Mouse (Mus musculus) hindbrain, embryonic 13.5 days (tissue): ENCODE measurements at regions not wholly inside any gene's neighbourhood (a gene's known extent, or its start where the extent isn't known, plus 50 kb on each side); places are given as distances from the start of the nearest gene placed in this dataset.

Source experiments
- ATAC-seq: fragments of 200-750 bp; cut with Nextera tagmentation; 2 replicates; pipeline ENCODE4 v1.8.0; 2017; ENCODE audit warnings: moderate TSS enrichment; ENCODE audit not compliant: low FRiP score
- H3K27ac ChIP-seq: fragments of 300-500 bp; sonication (generic); 2 replicates; pipeline ENCODE4 v1.5.1; 2015; ENCODE audit warnings: inconsistent platforms, mild to moderate bottlenecking, moderate library complexity
- H3K27me3 ChIP-seq: fragments of 300-500 bp; sonication (generic); 2 replicates; pipeline ENCODE4 v1.6.1; 2015; ENCODE audit warnings: mild to moderate bottlenecking, inconsistent platforms
- H3K36me3 ChIP-seq: fragments of 300-500 bp; sonication (generic); 2 replicates; pipeline ENCODE4 v1.6.1; 2015; ENCODE audit warnings: mild to moderate bottlenecking, inconsistent platforms
- H3K4me1 ChIP-seq: fragments of 300-500 bp; sonication (generic); replicated peaks from 2 replicates; pipeline ENCODE4 v1.6.1; 2015; ENCODE audit warnings: inconsistent platforms
- H3K4me2 ChIP-seq: fragments of 300-500 bp; sonication (generic); 2 replicates; pipeline ENCODE4 v1.6.1; 2015; ENCODE audit warnings: inconsistent platforms, mild to moderate bottlenecking, moderate library complexity
- H3K4me3 ChIP-seq: fragments of 300-500 bp; sonication (generic); 2 replicates; pipeline ENCODE4 v1.5.1; 2015; ENCODE audit warnings: mild to moderate bottlenecking, inconsistent platforms
- H3K9ac ChIP-seq: fragments of 300-500 bp; sonication (generic); 2 replicates; pipeline ENCODE4 v1.6.1; 2015; ENCODE audit warnings: mild to moderate bottlenecking, inconsistent platforms
- H3K9me3 ChIP-seq: fragments of 300-500 bp; sonication (generic); 2 replicates; pipeline ENCODE4 v1.6.1; 2016; ENCODE audit warnings: inconsistent platforms
- WGBS: fragments of 180-500 bp; shearing (Covaris S2); methylation state at CpG from one replicate; pipeline ENCODE4 v1.1.7; 2015; 5-methylcytosine and 5-hydroxymethylcytosine counted together

- Histone ChIP-seq H3K9ac (no peak overlapping the region), H3K27ac (no peak overlapping the region), H3K4me3 (no peak overlapping the region), H3K27me3 (no peaks in the 10 kb centered on the region), H3K4me2 (no peak overlapping the region), H3K4me1 (peaks cover 6% of the 10 kb centered on the region), H3K36me3 (no peaks in the 10 kb centered on the region), H3K9me3 (no peaks in the 10 kb centered on the region)
- no peak for ATAC-seq
- 79% methylated on average over 9 of the region's 9 CpGs for WGBS
Measured at GRCm38 (mm10) chr17:83918413-83919139, 70.8 kb upstream of the Haao start.

GRCm38 (mm10) chr17:83917781-83918180, 70.0 kb upstream of the Haao start:
- H3K4me1 ChIP-seq = peaks cover 6% of the 10 kb centered on the region
- 88% methylated on average over 4 of the region's 4 CpGs for WGBS
- H3K4me3 ChIP-seq = no peak overlapping the region
- no peaks in the 10 kb centered on the region for H3K36me3 ChIP-seq
- H3K27me3 ChIP-seq = no peaks in the 10 kb centered on the region
- H3K9ac ChIP-seq = no peak overlapping the region
- H3K4me2 ChIP-seq = no peak overlapping the region
- ATAC-seq = no peak
- H3K27ac ChIP-seq = no peak overlapping the region
- H3K9me3 ChIP-seq = no peaks in the 10 kb centered on the region

DNA sequence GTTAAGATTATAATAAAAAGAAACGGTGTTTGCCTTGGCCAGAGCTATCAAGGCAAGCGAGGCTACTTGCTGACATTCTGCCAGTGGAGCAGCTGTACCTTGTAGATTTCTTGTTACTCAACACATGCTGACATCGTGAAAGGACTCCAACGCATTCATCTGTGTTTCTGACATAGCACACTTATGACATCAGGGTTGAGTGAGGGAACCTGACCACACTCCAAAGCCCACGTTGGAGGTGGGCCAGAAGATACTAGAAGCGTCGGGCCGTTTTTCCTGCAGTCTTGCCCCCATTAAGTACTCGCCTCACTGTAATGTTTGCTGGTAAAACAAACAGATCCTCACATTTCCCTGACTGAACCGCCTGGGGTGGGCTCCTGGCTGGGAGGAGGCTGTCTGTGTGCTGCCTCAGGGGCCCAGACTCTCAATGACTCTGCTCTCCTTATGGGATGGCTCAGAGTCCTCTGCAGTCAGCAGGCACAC, 69.0 kb upstream of the Haao start:
- H3K9ac ChIP-seq = no peak overlapping the region
- 0 out of 2 replicates have a peak overlapping the region, but pooled peaks have one; percentile 13 for H3K27ac ChIP-seq
- H3K4me3 ChIP-seq = no peak overlapping the region
- H3K4me2 ChIP-seq = no peak overlapping the region
- no peaks in the 10 kb centered on the region for H3K36me3 ChIP-seq
- 72% methylated on average over 10 of the region's 10 CpGs for WGBS
- peaks cover 6% of the 10 kb centered on the region for H3K4me1 ChIP-seq
- no peaks in the 10 kb centered on the region for H3K9me3 ChIP-seq
- no peaks in the 10 kb centered on the region for H3K27me3 ChIP-seq
- no peak for ATAC-seq

- Histone ChIP-seq H3K4me2 (no peak overlapping the region), H3K36me3 (no peaks in the 10 kb centered on the region), H3K9ac (no peak overlapping the region), H3K27ac (no peak overlapping the region), H3K4me1 (peaks cover 6% of the 10 kb centered on the region), H3K4me3 (no peak overlapping the region), H3K9me3 (no peaks in the 10 kb centered on the region), H3K27me3 (no peaks in the 10 kb centered on the region)
- ATAC-seq = no peak
Measured at GRCm38 (mm10) chr17:83915034-83915433, 67.3 kb upstream of the Haao start.

GRCm38 (mm10) chr17:83914603-83915002, 66.8 kb upstream of the Haao start:
- WGBS = 75% methylated on average over 1 of the region's 1 CpGs
- Histone ChIP-seq H3K9me3 (no peaks in the 10 kb centered on the region), H3K4me1 (peaks cover 6% of the 10 kb centered on the region), H3K27ac (no peak overlapping the region), H3K4me3 (no peak overlapping the region), H3K4me2 (no peak overlapping the region), H3K27me3 (no peaks in the 10 kb centered on the region), H3K36me3 (no peaks in the 10 kb centered on the region), H3K9ac (no peak overlapping the region)
- no peak for ATAC-seq

DNA sequence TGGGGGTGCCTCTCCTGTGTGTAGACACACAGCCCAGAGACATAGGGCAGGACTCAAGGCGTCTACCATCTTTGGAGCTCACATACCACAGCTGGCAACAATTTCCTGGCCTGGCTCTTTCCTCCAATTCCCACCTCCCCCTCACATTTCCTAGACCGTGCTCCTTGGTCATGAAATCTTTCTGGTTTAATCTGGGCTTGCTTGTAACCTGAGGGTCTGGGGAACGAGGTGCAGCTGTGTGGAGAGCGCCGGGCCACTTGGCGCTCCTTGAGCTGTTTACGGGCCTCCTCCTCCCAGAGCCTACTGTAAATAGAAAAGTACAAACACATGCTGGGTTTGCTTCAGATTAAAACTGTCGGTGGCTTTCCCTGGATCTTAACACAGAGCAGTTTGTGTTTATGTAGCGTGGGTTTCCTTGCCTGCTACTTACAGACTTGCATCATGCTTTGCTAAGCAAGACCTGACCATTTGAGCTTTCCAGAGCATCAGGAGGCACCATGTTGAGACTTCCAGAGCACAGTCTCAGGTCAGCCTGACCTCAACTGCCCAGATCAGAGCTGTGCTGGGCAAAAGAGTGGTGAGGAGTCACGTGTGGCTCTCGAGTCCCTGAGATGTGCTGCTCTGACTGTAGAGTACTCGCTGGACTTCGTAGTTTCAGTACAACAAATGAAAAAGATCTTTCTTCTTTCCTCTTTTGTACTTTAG, 66.1 kb upstream of the Haao start:
- Histone ChIP-seq H3K27me3 (no peaks in the 10 kb centered on the region), H3K4me3 (no peak overlapping the region), H3K4me1 (peaks cover 6% of the 10 kb centered on the region), H3K36me3 (no peaks in the 10 kb centered on the region), H3K27ac (no peak overlapping the region), H3K9ac (no peak overlapping the region), H3K9me3 (no peaks in the 10 kb centered on the region), H3K4me2 (no peak overlapping the region)
- ATAC-seq = no peak
- WGBS = 80% methylated on average over 13 of the region's 13 CpGs

GRCm38 (mm10) chr17:83912421-83912820, 64.7 kb upstream of the Haao start:
- H3K27ac ChIP-seq = no peak overlapping the region
- H3K36me3 ChIP-seq = no peaks in the 10 kb centered on the region
- peaks cover 6% of the 10 kb centered on the region for H3K4me1 ChIP-seq
- no peak overlapping the region for H3K9ac ChIP-seq
- no peak overlapping the region for H3K4me2 ChIP-seq
- no peak overlapping the region for H3K4me3 ChIP-seq
- no peaks in the 10 kb centered on the region for H3K9me3 ChIP-seq
- ATAC-seq = no peak
- 90% methylated on average over 6 of the region's 6 CpGs for WGBS
- H3K27me3 ChIP-seq = no peaks in the 10 kb centered on the region

GRCm38 (mm10) chr17:83908811-83909210, 61.0 kb upstream of the Haao start:
- ATAC-seq = no peak
- Histone ChIP-seq H3K27me3 (no peaks in the 10 kb centered on the region), H3K9ac (no peak overlapping the region), H3K9me3 (no peaks in the 10 kb centered on the region), H3K36me3 (no peaks in the 10 kb centered on the region), H3K4me3 (no peak overlapping the region), H3K4me1 (no peaks in the 10 kb centered on the region), H3K4me2 (no peak overlapping the region), H3K27ac (no peak overlapping the region)
- WGBS = 95% methylated on average over 6 of the region's 6 CpGs

GRCm38 (mm10) chr17:83907538-83907937, 59.8 kb upstream of the Haao start:
- WGBS = 98% methylated on average over 3 of the region's 3 CpGs
- H3K27me3 ChIP-seq = no peaks in the 10 kb centered on the region
- ATAC-seq = no peak
- no peaks in the 10 kb centered on the region for H3K36me3 ChIP-seq
- no peak overlapping the region for H3K4me3 ChIP-seq
- no peaks in the 10 kb centered on the region for H3K9me3 ChIP-seq
- H3K4me2 ChIP-seq = no peak overlapping the region
- no peak overlapping the region for H3K27ac ChIP-seq
- H3K9ac ChIP-seq = no peak overlapping the region
- H3K4me1 ChIP-seq = no peaks in the 10 kb centered on the region

DNA sequence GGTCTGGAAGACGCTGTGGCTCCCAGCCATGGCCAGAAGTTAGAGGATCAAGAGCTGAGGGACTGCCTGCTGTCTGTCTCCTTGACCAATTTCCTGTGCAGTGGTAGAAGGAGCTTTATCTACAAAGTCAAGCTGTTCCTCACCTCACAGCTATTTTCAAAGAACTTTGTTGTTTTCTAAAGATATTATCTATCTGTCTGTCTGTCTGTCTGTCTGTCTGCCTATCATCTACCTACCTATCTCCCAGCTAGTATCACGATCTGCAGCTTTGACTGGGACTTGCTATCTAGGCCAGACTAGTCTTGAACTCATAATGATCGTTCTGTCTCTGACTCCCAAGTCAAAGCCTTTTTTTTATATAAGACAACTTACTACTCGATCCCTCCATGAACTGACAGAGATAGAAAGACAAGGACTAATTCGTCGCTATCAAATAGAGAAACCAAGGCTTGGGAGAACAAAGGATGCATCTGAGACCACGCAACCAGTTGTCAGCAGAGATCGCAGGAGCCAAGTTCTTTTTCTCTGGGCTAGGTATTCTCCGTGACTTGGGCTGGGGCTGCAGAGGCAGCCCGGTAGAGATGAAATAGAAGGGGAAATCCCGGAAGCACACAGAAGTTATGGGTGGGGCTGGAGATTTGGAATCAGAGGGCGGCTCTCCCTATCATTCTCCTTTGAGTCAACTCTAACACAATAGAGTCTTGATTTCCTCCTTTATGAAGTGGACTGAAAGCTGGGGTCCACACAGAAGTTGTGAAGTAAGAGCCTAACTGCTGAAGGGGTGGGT, 59.2 kb upstream of the Haao start:
- 87% methylated on average over 12 of the region's 12 CpGs for WGBS
- no peak overlapping the region for H3K4me3 ChIP-seq
- H3K36me3 ChIP-seq = no peaks in the 10 kb centered on the region
- H3K9me3 ChIP-seq = no peaks in the 10 kb centered on the region
- no peak overlapping the region for H3K9ac ChIP-seq
- H3K27me3 ChIP-seq = no peaks in the 10 kb centered on the region
- H3K4me2 ChIP-seq = no peak overlapping the region
- no peak overlapping the region for H3K27ac ChIP-seq
- H3K4me1 ChIP-seq = peaks cover 4% of the 10 kb centered on the region
- ATAC-seq = no peak

GRCm38 (mm10) chr17:83903467-83903866, 55.7 kb upstream of the Haao start:
- Histone ChIP-seq H3K9ac (no peak overlapping the region), H3K36me3 (no peaks in the 10 kb centered on the region), H3K4me1 (peaks cover 7% of the 10 kb centered on the region), H3K27me3 (no peaks in the 10 kb centered on the region), H3K27ac (no peak overlapping the region), H3K4me3 (no peak overlapping the region), H3K9me3 (no peaks in the 10 kb centered on the region), H3K4me2 (no peak overlapping the region)
- 0 out of 2 replicates have a peak, but pooled peaks have one; percentile 17 for ATAC-seq
- 5% methylated on average over 7 of the region's 7 CpGs for WGBS

DNA sequence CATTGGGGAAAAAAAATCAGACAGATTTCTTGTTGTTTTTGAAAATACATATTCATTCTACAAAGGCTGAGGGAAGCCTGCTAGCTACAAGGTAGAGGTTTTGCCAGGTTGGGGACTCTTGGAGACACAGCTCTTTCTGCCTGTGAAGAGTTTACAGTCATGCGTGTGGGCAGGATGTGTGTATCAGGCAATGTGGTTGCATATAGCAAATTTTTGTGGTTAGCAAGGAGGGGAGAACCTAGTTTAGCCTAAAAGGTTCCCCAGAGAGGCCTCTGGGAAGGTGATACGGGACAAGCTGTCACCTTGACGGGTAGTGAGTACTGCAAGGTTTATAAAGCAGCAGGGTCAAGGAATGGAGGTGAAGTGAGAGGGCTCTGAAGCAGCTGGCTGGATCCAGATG, 54.8 kb upstream of the Haao start:
- Histone ChIP-seq H3K9me3 (no peaks in the 10 kb centered on the region), H3K4me1 (peaks cover 7% of the 10 kb centered on the region), H3K27ac (no peak overlapping the region), H3K36me3 (no peaks in the 10 kb centered on the region), H3K9ac (0 out of 2 replicates have a peak overlapping the region, but pooled peaks have one; percentile 24), H3K4me3 (no peak overlapping the region), H3K4me2 (no peak overlapping the region), H3K27me3 (no peaks in the 10 kb centered on the region)
- no peak for ATAC-seq
- 73% methylated on average over 3 of the region's 3 CpGs for WGBS
